8 mouse cellular contexts compared by ENCODE assay signal in the genomic region with DNA sequence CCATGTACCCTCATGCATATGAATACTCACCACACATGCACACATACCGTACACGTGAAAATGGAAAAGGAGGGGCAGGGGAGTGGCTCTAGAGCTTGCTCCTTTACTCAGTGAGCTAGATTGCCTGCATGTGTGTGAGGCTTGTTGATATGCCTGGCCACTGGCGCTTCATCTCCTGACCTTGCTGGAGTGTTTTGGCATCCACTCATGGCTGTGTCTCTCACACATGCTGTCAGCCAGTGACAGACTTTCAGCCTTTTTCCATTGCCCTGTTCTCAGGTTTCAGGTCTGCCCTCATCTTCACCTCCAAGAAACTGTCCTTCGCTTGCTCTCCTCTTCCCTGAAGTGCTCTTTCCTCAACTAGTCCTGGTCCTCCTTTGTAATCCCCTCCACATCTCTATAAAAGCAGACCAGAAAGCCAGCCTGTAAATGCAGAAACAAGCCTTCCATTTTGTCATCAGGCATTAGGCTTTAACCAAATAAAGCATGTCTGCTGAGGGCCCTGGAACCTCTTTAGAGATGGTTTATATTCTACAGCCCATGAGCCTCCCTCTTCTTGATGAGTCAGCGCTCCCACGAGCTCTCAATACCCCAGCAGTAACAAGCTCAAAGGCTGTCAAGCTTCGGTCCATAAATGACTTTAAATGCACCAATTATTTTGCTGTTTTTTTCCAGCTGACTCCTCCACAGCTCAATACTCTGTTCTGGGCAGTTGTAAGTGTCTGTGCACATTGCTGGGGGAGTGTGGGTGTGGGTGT. TPM values are rescaled to one million over a fixed set of nuclear protein-coding genes. Genes with fewer than 3 reads are reported as not detected.
DNase-seq lines count a peak whose midpoint lies in the region; ATAC-seq lines count a peak whose summit lies in the region.

No protein-coding gene starts in this region.

- H3K36me3 ChIP-seq in limb, embryonic 12.5 days, result no peaks in the 10 kb centered on the region

- peak overlapping the region; percentile 47; the same call in 1 of the 2 replicates for H3K27ac ChIP-seq in limb, embryonic 12.5 days

- peaks cover 33% of the 10 kb centered on the region for H3K4me1 ChIP-seq in limb, embryonic 12.5 days (replicated peaks)

- 0 out of 2 replicates have a peak overlapping the region, but pooled peaks have one; percentile 43 for H3K4me2 ChIP-seq in limb, embryonic 12.5 days

- 50% methylated on average over 7 of the region's 7 CpGs for WGBS in limb, embryonic 12.5 days

- no peaks in the 10 kb centered on the region for H3K9me3 ChIP-seq in limb, embryonic 12.5 days

- H3K9ac ChIP-seq in limb, embryonic 12.5 days (replicated peaks), result no peak overlapping the region

- DNase-seq in adrenal gland, adult 2 months, result peak; percentile 56
- DNase-seq in adrenal gland, postnatal 4 days (ENCODE audit: low spot score in 2 of 2), result no peak
- DNase-seq in right cerebral cortex, adult 2 months (ENCODE audit: low spot score in 2 of 2), result peak; percentile 16 to 20
- DNase-seq in right cerebral cortex, postnatal 25 days, result no peak
- DNase-seq in thymus, postnatal 36 days, result no peak
- no peak for DNase-seq in urinary bladder, postnatal 14 days (ENCODE audit: low spot score)
- DNase-seq in gastrocnemius, postnatal 4 days (ENCODE audit: low spot score in 2 of 2), result no peak

- 0 out of 2 replicates have a peak, but pooled peaks cover 3% of the 10 kb centered on the region for H3K27me3 ChIP-seq in limb, embryonic 12.5 days

- no peak overlapping the region for H3K4me3 ChIP-seq in limb, embryonic 12.5 days (replicated peaks)

- no peak for ATAC-seq in limb, embryonic 12.5 days (ENCODE audit: insufficient number of reproducible peaks, insufficient read depth, low FRiP score, low TSS enrichment, low read depth)

RNA-seq across cellular contexts. Expression of a gene that starts 35.2 kb away (rescaled TPM):
- 10 to 100 TPM; 46.6 to 65.6 TPM for total RNA-seq in adrenal gland, adult 2 months (2021)
- 24.3 and 26.1 TPM in 2 replicates for polyA plus RNA-seq in adrenal gland, adult 2 months (2012; rRNA removed)
- total RNA-seq in adrenal gland, postnatal 4 days (2021), result 10 to 100 TPM; 93.1 to 95.7 TPM
- polyA plus RNA-seq in limb, embryonic 12.5 days (2016; fragmentation: Nextera tagmentation; extraction: Ambion mirVana), result 57.6 and 66.7 TPM in 2 replicates
- total RNA-seq in gastrocnemius, postnatal 4 days (2021), result 10 to 100 TPM; 77.5 to 85.0 TPM

Comparison
In these comparisons a context has a peak if more than half of its experiments do, and no peak if none do; other contexts are left out.
1. DNase-seq: peak in adrenal gland, adult 2 months (single experiment) and right cerebral cortex, adult 2 months (2 of 2); none in adrenal gland, postnatal 4 days (0 of 2), right cerebral cortex, postnatal 25 days (single experiment), thymus, postnatal 36 days (0 of 2), urinary bladder, postnatal 14 days (single experiment) and gastrocnemius, postnatal 4 days (0 of 2).